Mouse (Mus musculus) embryonic facial prominence, embryonic 11.5 days (tissue): ENCODE results near the gene Kdelc2. TPM values are rescaled to one million over a fixed set of nuclear protein-coding genes. Genes with fewer than 3 reads are reported as not detected.

Experiments used
- ATAC-seq: fragments of 200-750 bp; cut with Nextera tagmentation; replicated peaks from 2 replicates; pipeline ENCODE4 v1.8.0; 2017; ENCODE audit warnings: low read depth; ENCODE audit not compliant: insufficient number of reproducible peaks, low FRiP score, low TSS enrichment
- DNase-seq: peaks from one replicate; pipeline ENCODE4 v3.0.0-alpha.2; 2015; ENCODE audit warnings: low spot score
- H3K27ac ChIP-seq: fragments of 300-500 bp; sonication (generic); replicated peaks from 2 replicates; pipeline ENCODE4 v1.5.1; 2014; ENCODE audit warnings: mild to moderate bottlenecking, low read depth, low read length, control low read depth
- H3K27me3 ChIP-seq: fragments of 300-500 bp; sonication (generic); 2 replicates; pipeline ENCODE4 v1.6.1; 2014; ENCODE audit warnings: mild to moderate bottlenecking, low read length, moderate library complexity, mixed read lengths; ENCODE audit not compliant: control insufficient read depth, insufficient read depth
- H3K36me3 ChIP-seq: fragments of 300-500 bp; sonication (generic); replicated peaks from 2 replicates; pipeline ENCODE4 v1.6.1; 2014; ENCODE audit warnings: low read depth, mild to moderate bottlenecking, low read length, moderate library complexity, mixed read lengths; ENCODE audit not compliant: control insufficient read depth, insufficient read depth
- H3K4me1 ChIP-seq: fragments of 300-500 bp; sonication (generic); 2 replicates; pipeline ENCODE4 v1.6.1; 2014; ENCODE audit warnings: low read length, mixed read lengths; ENCODE audit not compliant: control insufficient read depth, insufficient read depth
- H3K4me2 ChIP-seq: fragments of 300-500 bp; sonication (generic); 2 replicates; pipeline ENCODE4 v1.6.1; 2014; ENCODE audit warnings: low read depth, mild to moderate bottlenecking, control low read depth, low read length, moderate library complexity
- H3K4me3 ChIP-seq: fragments of 300-500 bp; sonication (generic); 2 replicates; pipeline ENCODE4 v1.5.1; 2014; ENCODE audit warnings: low read depth, low read length, control low read depth
- H3K9ac ChIP-seq: fragments of 300-500 bp; sonication (generic); replicated peaks from 2 replicates; pipeline ENCODE4 v1.6.1; 2014; ENCODE audit warnings: mild to moderate bottlenecking, control low read depth, low read length
- H3K9me3 ChIP-seq: fragments of 300-500 bp; sonication (generic); replicated peaks from 2 replicates; pipeline ENCODE4 v1.6.1; 2016; ENCODE audit warnings: mild to moderate bottlenecking, low read length, inconsistent platforms, mixed read lengths; ENCODE audit not compliant: control insufficient read depth
- WGBS: fragments of 180-500 bp; shearing (Covaris S2); extraction: QIAGEN DNeasy Blood & Tissue Kit; methylation state at CpG from one replicate; pipeline ENCODE4 v1.1.7; 2014; 5-methylcytosine and 5-hydroxymethylcytosine counted together
- microRNA-seq: library from miRNA; unstranded; fragments of <30 nt; microRNA quantifications from one replicate; pipeline ENCODE4, GENCODE M21; 2016; ENCODE audit warnings: borderline number of aligned reads
- polyA plus RNA-seq: library from polyadenylated mRNA; unstranded; fragments of >200 nt; fragmentation: Nextera tagmentation; extraction: Ambion mirVana; gene quantifications from 2 replicates; pipeline ENCODE4 v1.2.1, GENCODE M21; 2014

The Kdelc2 gene
- polyA plus RNA-seq, 1 experiment from 2014 or later: 14.8 TPM

- Histone ChIP-seq H3K27ac (no peak overlapping the region), H3K36me3 (no peaks in the 10 kb centered on the region), H3K27me3 (no peaks in the 10 kb centered on the region), H3K4me2 (no peak overlapping the region), H3K9me3 (no peaks in the 10 kb centered on the region), H3K4me1 (no peaks in the 10 kb centered on the region), H3K4me3 (no peak overlapping the region), H3K9ac (no peak overlapping the region)
- 73% methylated on average over 3 of the region's 3 CpGs for WGBS
- no peak for DNase-seq
- no peak for ATAC-seq
These were observed 42.9 kb downstream of the Kdelc2 start for GRCm38 (mm10) chr9:53426726-53427125.

DNA sequence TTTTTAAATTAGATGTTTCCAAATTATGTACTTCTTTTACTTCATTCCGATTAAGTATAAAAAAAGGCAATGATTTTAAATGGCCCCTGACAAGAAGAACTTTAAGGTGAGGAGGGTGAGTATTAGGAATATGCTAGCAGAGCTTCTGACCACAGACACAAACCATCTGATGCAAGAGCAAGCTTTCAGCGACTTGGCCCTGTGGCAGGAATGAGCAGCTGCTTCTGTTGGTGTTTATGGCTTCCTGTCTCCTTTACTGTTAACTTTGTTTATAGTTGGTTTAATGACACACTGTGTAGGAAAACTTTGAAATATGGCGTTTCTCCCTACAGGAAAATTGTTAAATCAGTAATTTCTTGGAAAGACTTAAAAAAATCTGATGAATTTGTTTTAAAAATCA is 43.8 kb downstream of the Kdelc2 start:
- H3K4me2 ChIP-seq: no peak overlapping the region
- DNase-seq (no peak), ATAC-seq (no peak)
- no peaks in the 10 kb centered on the region for H3K4me1 ChIP-seq
- WGBS: 86% methylated on average over 3 of the region's 3 CpGs
- no peaks in the 10 kb centered on the region for H3K36me3 ChIP-seq
- no peak overlapping the region for H3K4me3 ChIP-seq
- no peaks in the 10 kb centered on the region for H3K9me3 ChIP-seq
- H3K27me3 ChIP-seq: no peaks in the 10 kb centered on the region
- no peak overlapping the region for H3K27ac ChIP-seq
- H3K9ac ChIP-seq: no peak overlapping the region

GRCm38 (mm10) chr9:53435830-53436570 is 52.2 kb downstream of the Kdelc2 start:
- H3K4me2 ChIP-seq: no peak overlapping the region
- H3K36me3 ChIP-seq: no peaks in the 10 kb centered on the region; the same call in 1 of the 2 replicates
- no peak overlapping the region for H3K9ac ChIP-seq
- ATAC-seq (no peak), DNase-seq (no peak)
- no peak overlapping the region for H3K27ac ChIP-seq
- H3K27me3 ChIP-seq: no peaks in the 10 kb centered on the region
- no peaks in the 10 kb centered on the region for H3K4me1 ChIP-seq
- no peak overlapping the region for H3K4me3 ChIP-seq
- H3K9me3 ChIP-seq: no peaks in the 10 kb centered on the region
- WGBS: 91% methylated on average over 14 of the region's 14 CpGs

GRCm38 (mm10) chr9:53450609-53451008 is 66.8 kb downstream of the Kdelc2 start:
- WGBS: 97% methylated on average over 1 of the region's 1 CpGs
- no peaks in the 10 kb centered on the region for H3K9me3 ChIP-seq
- no peak overlapping the region for H3K27ac ChIP-seq
- H3K4me1 ChIP-seq: no peaks in the 10 kb centered on the region
- no peak overlapping the region for H3K4me3 ChIP-seq
- no peak for ATAC-seq
- H3K4me2 ChIP-seq: no peak overlapping the region
- H3K36me3 ChIP-seq: no peaks in the 10 kb centered on the region; the same call in 1 of the 2 replicates
- H3K9ac ChIP-seq: no peak overlapping the region
- no peak for DNase-seq
- H3K27me3 ChIP-seq: no peaks in the 10 kb centered on the region

Small RNA genes within 50 kb of the gene (microRNA-seq; reads per million reads assigned to microRNA genes)
- gene Mir130c: not detected

Other genes with a start within 250 kb of the Kdelc2 start
- 33.7 and 37.4 TPM in 2 replicates for gene Ddx10, start 136.0 kb upstream of the Kdelc2 start, polyA plus RNA-seq
- gene Exph5, start 82.4 kb upstream of the Kdelc2 start, polyA plus RNA-seq: 0.85 and 0.98 TPM in 2 replicates
- 0.33 and 0.43 TPM in 2 replicates for gene 4930550C14Rik, start 18.3 kb downstream of the Kdelc2 start, polyA plus RNA-seq
- gene Atm, start 152.7 kb downstream of the Kdelc2 start, polyA plus RNA-seq: 14.9 and 15.2 TPM in 2 replicates
- 24.6 and 25.9 TPM in 2 replicates for gene Npat, start 153.0 kb downstream of the Kdelc2 start, polyA plus RNA-seq
- 56.7 and 65.0 TPM in 2 replicates for gene Acat1, start 226.4 kb downstream of the Kdelc2 start, polyA plus RNA-seq